Comparison of ENCODE assay signal across 12 mouse cellular contexts in genomic region chr1:172200161-172200560, GRCm38 (mm10). TPM values are rescaled to one million over a fixed set of nuclear protein-coding genes. Genes with fewer than 3 reads are reported as not detected.
DNase-seq lines count a peak whose midpoint lies in the region; ATAC-seq and TF ChIP-seq lines count a peak whose summit lies in the region.
"Had no signal": no experiment of that assay in that cellular context is flagged by ENCODE, and none has a peak within 500 bp of the region (broad histone marks: within the 10 kb centered on the region; RNA-seq: fewer than 3 reads in every experiment).

No protein-coding gene starts in this region.

- TF ChIP-seq EP300 in liver, postnatal 0 days (IDR thresholded peaks at IDR 0.05; ENCODE audit: low read depth): no peak

- no peaks in the 10 kb centered on the region for H3K9me3 ChIP-seq in liver, postnatal 0 days (ENCODE audit: low read length)
- H3K9me3 ChIP-seq in embryonic facial prominence, embryonic 13.5 days: no peaks in the 10 kb centered on the region
- no peaks in the 10 kb centered on the region for H3K9me3 ChIP-seq in forebrain, embryonic 16.5 days (ENCODE audit: control insufficient read depth, low read length)
- no peaks in the 10 kb centered on the region for H3K9me3 ChIP-seq in midbrain, embryonic 14.5 days (ENCODE audit: control insufficient read depth, low read length)
- H3K9me3 ChIP-seq: limb, embryonic 15.5 days had no signal

- no peak overlapping the region for H3K27ac ChIP-seq in liver, postnatal 0 days (ENCODE audit: low read depth)
- H3K27ac ChIP-seq in embryonic facial prominence, embryonic 13.5 days: 0 out of 2 replicates have a peak overlapping the region, but pooled peaks have one; percentile 48
- peak overlapping the region; percentile 99 for H3K27ac ChIP-seq in forebrain, embryonic 16.5 days (ENCODE audit: low read length)
- peak overlapping the region; percentile 91 for H3K27ac ChIP-seq in midbrain, embryonic 14.5 days (replicated peaks; ENCODE audit: low read depth, low read length)
- H3K27ac ChIP-seq: limb, embryonic 15.5 days had no signal

- no peaks in the 10 kb centered on the region for H3K27me3 ChIP-seq in liver, postnatal 0 days (ENCODE audit: insufficient read depth, low read length)
- no peaks in the 10 kb centered on the region for H3K27me3 ChIP-seq in embryonic facial prominence, embryonic 13.5 days
- no peaks in the 10 kb centered on the region for H3K27me3 ChIP-seq in forebrain, embryonic 16.5 days (replicated peaks; ENCODE audit: control insufficient read depth, insufficient read depth, low read length)
- H3K27me3 ChIP-seq in midbrain, embryonic 14.5 days (ENCODE audit: control insufficient read depth, insufficient read depth, low read length): no peaks in the 10 kb centered on the region
- H3K27me3 ChIP-seq: limb, embryonic 15.5 days had no signal

- ATAC-seq in liver, postnatal 0 days: no peak
- ATAC-seq in embryonic facial prominence, embryonic 13.5 days (ENCODE audit: insufficient number of reproducible peaks, insufficient read depth, low FRiP score, low TSS enrichment, low read depth): no peak
- no peak for ATAC-seq in forebrain, embryonic 16.5 days
- no peak for ATAC-seq in midbrain, embryonic 14.5 days (ENCODE audit: low FRiP score, low TSS enrichment)

- H3K4me1 ChIP-seq in liver, postnatal 0 days (ENCODE audit: insufficient read depth): peaks cover 8% of the 10 kb centered on the region; the same call in 1 of the 2 replicates
- peaks cover 51% of the 10 kb centered on the region for H3K4me1 ChIP-seq in embryonic facial prominence, embryonic 13.5 days
- H3K4me1 ChIP-seq in forebrain, embryonic 16.5 days (replicated peaks; ENCODE audit: control insufficient read depth, insufficient read depth, low read length): peaks cover 52% of the 10 kb centered on the region
- H3K4me1 ChIP-seq in midbrain, embryonic 14.5 days (ENCODE audit: control insufficient read depth, insufficient read depth, low read length): peaks cover 53% of the 10 kb centered on the region

- H3K9ac ChIP-seq in liver, postnatal 0 days (replicated peaks): no peak overlapping the region
- H3K9ac ChIP-seq in embryonic facial prominence, embryonic 13.5 days: no peak overlapping the region
- H3K9ac ChIP-seq in forebrain, embryonic 16.5 days (replicated peaks; ENCODE audit: low read depth, low read length): no peak overlapping the region; the same call in 1 of the 2 replicates
- H3K9ac ChIP-seq in midbrain, embryonic 14.5 days (replicated peaks; ENCODE audit: low read length): no peak overlapping the region; the same call in 1 of the 2 replicates
- H3K9ac ChIP-seq: limb, embryonic 15.5 days had no signal

- peaks cover 59% of the 10 kb centered on the region for H3K36me3 ChIP-seq in liver, postnatal 0 days (replicated peaks; ENCODE audit: insufficient read depth, low read length)
- peaks cover 55% of the 10 kb centered on the region for H3K36me3 ChIP-seq in embryonic facial prominence, embryonic 13.5 days
- peaks cover 13% of the 10 kb centered on the region for H3K36me3 ChIP-seq in forebrain, embryonic 16.5 days (ENCODE audit: control insufficient read depth, insufficient read depth)
- H3K36me3 ChIP-seq in midbrain, embryonic 14.5 days (ENCODE audit: control insufficient read depth, insufficient read depth, low read length): peaks cover 54% of the 10 kb centered on the region

- WGBS in liver, postnatal 0 days (ENCODE audit: insufficient replicate concordance): 78% methylated on average over 5 of the region's 5 CpGs
- 61% methylated on average over 5 of the region's 5 CpGs for WGBS in embryonic facial prominence, embryonic 13.5 days
- 64% methylated on average over 5 of the region's 5 CpGs for WGBS in forebrain, embryonic 16.5 days
- 65% methylated on average over 5 of the region's 5 CpGs for WGBS in midbrain, embryonic 14.5 days

- DNase-seq in liver, postnatal 0 days: peak; percentile 11
- no peak for DNase-seq in liver
- DNase-seq in midbrain, embryonic 14.5 days: no peak
- DNase-seq in cerebellum, postnatal 4 days (ENCODE audit: low spot score in 2 of 2): no peak
- no peak for DNase-seq in adrenal gland, postnatal 25 days
- DNase-seq in cerebellum, adult 9-10 months: no peak
- DNase-seq: cerebellum, adult 18-20 months; heart, postnatal 10 days had no signal

- no peak overlapping the region for H3K4me3 ChIP-seq in liver, postnatal 0 days (ENCODE audit: low read depth, low read length)
- H3K4me3 ChIP-seq in embryonic facial prominence, embryonic 13.5 days: no peak overlapping the region
- H3K4me3 ChIP-seq in forebrain, embryonic 16.5 days (replicated peaks; ENCODE audit: low read length): no peak overlapping the region
- no peak overlapping the region for H3K4me3 ChIP-seq in midbrain, embryonic 14.5 days (replicated peaks; ENCODE audit: low read depth, low read length)
- H3K4me3 ChIP-seq: limb, embryonic 15.5 days had no signal

- no peak for TF ChIP-seq CTCF in liver, postnatal 0 days (IDR thresholded peaks at IDR 0.05; ENCODE audit: low read depth)

- H3K4me2 ChIP-seq in liver, postnatal 0 days (ENCODE audit: low read depth, low read length): no peak overlapping the region
- H3K4me2 ChIP-seq in embryonic facial prominence, embryonic 13.5 days: no peak overlapping the region
- peak overlapping the region; percentile 95 for H3K4me2 ChIP-seq in forebrain, embryonic 16.5 days (ENCODE audit: low read length)
- peak overlapping the region; percentile 81 for H3K4me2 ChIP-seq in midbrain, embryonic 14.5 days (ENCODE audit: low read length)
- H3K4me2 ChIP-seq: limb, embryonic 15.5 days had no signal

RNA-seq across cellular contexts. Expression of gene Pea15a, which starts 6.4 kb away (rescaled TPM):
- polyA plus RNA-seq in liver, postnatal 0 days (2015; fragmentation: Nextera tagmentation; extraction: Ambion mirVana): 14.1 and 14.5 TPM in 2 replicates
- polyA plus RNA-seq in embryonic facial prominence, embryonic 13.5 days (2015; fragmentation: Nextera tagmentation; extraction: Ambion mirVana): 79.3 and 83.7 TPM in 2 replicates
- 472 and 511 TPM in 2 replicates for polyA plus RNA-seq in forebrain, embryonic 16.5 days (2015; fragmentation: Nextera tagmentation; extraction: Ambion mirVana)
- polyA plus RNA-seq in midbrain, embryonic 14.5 days (2014; fragmentation: Nextera tagmentation; extraction: Ambion mirVana): 314 and 385 TPM in 2 replicates
- total RNA-seq in adrenal gland, postnatal 25 days (2021): 48.3 and 52.1 TPM in 2 replicates

RNA-seq across cellular contexts. Expression of gene Casq1, which starts 19.5 kb away (rescaled TPM):
- polyA plus RNA-seq in liver, postnatal 0 days (2015; fragmentation: Nextera tagmentation; extraction: Ambion mirVana): 0.61 and 9.1 TPM in 2 replicates
- polyA plus RNA-seq in embryonic facial prominence, embryonic 13.5 days (2015; fragmentation: Nextera tagmentation; extraction: Ambion mirVana): 2.1 and 4.3 TPM in 2 replicates
- 4.7 and 7.2 TPM in 2 replicates for polyA plus RNA-seq in forebrain, embryonic 16.5 days (2015; fragmentation: Nextera tagmentation; extraction: Ambion mirVana)
- polyA plus RNA-seq in midbrain, embryonic 14.5 days (2014; fragmentation: Nextera tagmentation; extraction: Ambion mirVana): 1.6 and 2.3 TPM in 2 replicates
- total RNA-seq in adrenal gland, postnatal 25 days (2021): 1.00 TPM in 1 of 2 replicates, not detected in the other
- total RNA-seq: monocyte, adult 5-6 weeks had no signal

RNA-seq across cellular contexts. Expression of gene Dcaf8, which starts 52.3 kb away (rescaled TPM):
- polyA plus RNA-seq in liver, postnatal 0 days (2015; fragmentation: Nextera tagmentation; extraction: Ambion mirVana): 43.0 and 48.3 TPM in 2 replicates
- 150 and 153 TPM in 2 replicates for polyA plus RNA-seq in embryonic facial prominence, embryonic 13.5 days (2015; fragmentation: Nextera tagmentation; extraction: Ambion mirVana)
- 106 and 107 TPM in 2 replicates for polyA plus RNA-seq in forebrain, embryonic 16.5 days (2015; fragmentation: Nextera tagmentation; extraction: Ambion mirVana)
- polyA plus RNA-seq in midbrain, embryonic 14.5 days (2014; fragmentation: Nextera tagmentation; extraction: Ambion mirVana): 63.5 and 79.8 TPM in 2 replicates
- 130 and 169 TPM in 2 replicates for total RNA-seq in adrenal gland, postnatal 25 days (2021)

RNA-seq across cellular contexts. Expression of gene Atp1a4, which starts 58.1 kb away (rescaled TPM):
- polyA plus RNA-seq in liver, postnatal 0 days (2015; fragmentation: Nextera tagmentation; extraction: Ambion mirVana): 0.04 and 0.08 TPM in 2 replicates
- polyA plus RNA-seq in embryonic facial prominence, embryonic 13.5 days (2015; fragmentation: Nextera tagmentation; extraction: Ambion mirVana): not detected in 2 replicates
- 0.11 TPM in 1 of 2 replicates, not detected in the other for polyA plus RNA-seq in forebrain, embryonic 16.5 days (2015; fragmentation: Nextera tagmentation; extraction: Ambion mirVana)
- polyA plus RNA-seq in midbrain, embryonic 14.5 days (2014; fragmentation: Nextera tagmentation; extraction: Ambion mirVana): not detected in 2 replicates
- total RNA-seq in adrenal gland, postnatal 25 days (2021): 0.88 and 2.3 TPM in 2 replicates
- total RNA-seq: heart, postnatal 10 days; monocyte, adult 5-6 weeks had no signal
- polyA plus RNA-seq: limb, embryonic 15.5 days had no signal

Comparison
In these comparisons a context has a peak if more than half of its experiments do, and no peak if none do; other contexts are left out.
1. H3K4me2 ChIP-seq: peak in forebrain, embryonic 16.5 days (single experiment) and midbrain, embryonic 14.5 days (single experiment); none in liver, postnatal 0 days (single experiment) and embryonic facial prominence, embryonic 13.5 days (single experiment).